Mouse (Mus musculus): Measurements from ENCODE around the gene Ctrb1. TPM values are rescaled to one million over a fixed set of nuclear protein-coding genes. Genes with fewer than 3 reads are reported as not detected.

The Ctrb1 gene
- polyA plus RNA-seq, 1 experiment from 2014 or later = not detected

Small RNA genes within 50 kb of the gene (microRNA-seq; reads per million reads assigned to microRNA genes)
- not detected for gene Mir7076

Other genes with a start within 250 kb of the Ctrb1 start
- gene Wdr59, start 168.9 kb downstream of the Ctrb1 start, polyA plus RNA-seq (2015; fragmentation: Nextera tagmentation; extraction: Ambion mirVana) = 8.0 and 9.1 TPM in 2 replicates
- gene Znrf1, start 154.9 kb downstream of the Ctrb1 start, polyA plus RNA-seq (2015; fragmentation: Nextera tagmentation; extraction: Ambion mirVana) = 73.2 and 73.4 TPM in 2 replicates
- gene Ldhd, start 60.6 kb downstream of the Ctrb1 start, polyA plus RNA-seq (2015; fragmentation: Nextera tagmentation; extraction: Ambion mirVana) = 0.93 and 1.3 TPM in 2 replicates
- gene Zfp1, start 47.6 kb downstream of the Ctrb1 start, polyA plus RNA-seq (2015; fragmentation: Nextera tagmentation; extraction: Ambion mirVana) = 26.7 and 29.1 TPM in 2 replicates
- 41.5 and 43.3 TPM in 2 replicates for gene Bcar1, start 52.8 kb upstream of the Ctrb1 start, polyA plus RNA-seq (2015; fragmentation: Nextera tagmentation; extraction: Ambion mirVana)
- gene Cfdp1, start 163.3 kb upstream of the Ctrb1 start, polyA plus RNA-seq (2015; fragmentation: Nextera tagmentation; extraction: Ambion mirVana) = 222 and 233 TPM in 2 replicates
- 3.8 TPM in 2 replicates for gene Tmem170, start 185.7 kb upstream of the Ctrb1 start, polyA plus RNA-seq (2015; fragmentation: Nextera tagmentation; extraction: Ambion mirVana)
- 2.7 and 4.1 TPM in 2 replicates for gene Chst5, start 219.4 kb upstream of the Ctrb1 start, polyA plus RNA-seq (2015; fragmentation: Nextera tagmentation; extraction: Ambion mirVana)
- 20.9 and 22.4 TPM in 2 replicates for gene Tmem231, start 242.9 kb upstream of the Ctrb1 start, polyA plus RNA-seq (2015; fragmentation: Nextera tagmentation; extraction: Ambion mirVana)
- 469 and 489 TPM in 2 replicates for gene Gabarapl2, start 249.7 kb upstream of the Ctrb1 start, polyA plus RNA-seq (2015; fragmentation: Nextera tagmentation; extraction: Ambion mirVana)

Measured in midbrain, embryonic 16.5 days (tissue).